Mouse (Mus musculus): ENCODE data around the gene Syne1. TPM values are rescaled to one million over a fixed set of nuclear protein-coding genes. Genes with fewer than 3 reads are reported as not detected.

The Syne1 gene
- polyA plus RNA-seq, 1 experiment, result 38.7 TPM

DNA sequence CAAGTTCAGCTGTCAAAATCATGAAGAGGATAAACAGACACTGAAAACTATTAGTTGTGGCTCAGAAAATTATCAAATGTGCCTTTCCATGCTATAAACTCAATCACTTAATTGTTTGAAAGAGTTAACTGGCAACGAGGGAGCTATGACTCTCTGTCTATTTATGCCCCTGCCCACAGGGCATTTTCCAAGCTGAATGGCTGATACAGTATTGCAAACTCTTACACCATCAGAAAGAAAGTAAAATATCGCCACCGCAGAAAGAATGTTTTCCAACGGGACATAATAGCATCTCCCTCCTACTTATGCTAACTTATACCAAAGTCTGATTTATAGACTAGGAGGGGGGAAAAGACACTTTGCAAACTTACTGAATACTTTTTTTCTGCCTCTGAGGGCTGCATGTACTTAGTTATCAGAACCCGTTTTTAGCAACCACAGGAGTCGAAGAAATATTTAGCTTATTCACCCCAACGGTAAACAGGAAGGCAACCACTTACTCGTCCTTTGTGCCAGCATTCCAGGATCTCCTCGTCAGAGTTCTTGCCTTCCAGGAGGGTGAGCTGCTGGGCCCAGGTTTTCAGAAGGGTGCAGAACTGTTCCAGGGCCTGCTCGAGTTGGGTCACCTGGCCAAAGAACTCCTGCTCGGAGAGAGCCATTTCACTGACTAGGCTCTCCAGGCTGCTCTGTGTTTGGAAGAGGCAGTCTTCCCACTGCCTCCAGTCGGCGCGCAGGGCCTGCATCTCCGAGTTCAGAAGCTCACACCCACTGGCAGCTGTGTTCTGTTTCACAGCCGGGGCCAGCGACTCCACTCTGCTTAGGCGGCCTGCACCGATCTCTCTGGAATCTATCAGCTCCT is 262.3 kb downstream of the Syne1 start:
- peak overlapping the region; percentile 96 for H3K27ac ChIP-seq (ENCODE audit: insufficient read depth, low read length)
- peak overlapping the region; percentile 27 for H3K4me3 ChIP-seq (ENCODE audit: insufficient read depth, low read length)
- H3K4me1 ChIP-seq (ENCODE audit: control insufficient read depth, insufficient read depth, low read length), result 0 out of 2 replicates have a peak, but pooled peaks cover 1% of the 10 kb centered on the region
- TF ChIP-seq POLR2A (IDR thresholded peaks at IDR 0.05; ENCODE audit: low read depth, low read length) (peak; percentile 57), CTCF (IDR thresholded peaks at IDR 0.05; ENCODE audit: borderline replicate concordance, insufficient read depth, low read length) (no peak)

DNA sequence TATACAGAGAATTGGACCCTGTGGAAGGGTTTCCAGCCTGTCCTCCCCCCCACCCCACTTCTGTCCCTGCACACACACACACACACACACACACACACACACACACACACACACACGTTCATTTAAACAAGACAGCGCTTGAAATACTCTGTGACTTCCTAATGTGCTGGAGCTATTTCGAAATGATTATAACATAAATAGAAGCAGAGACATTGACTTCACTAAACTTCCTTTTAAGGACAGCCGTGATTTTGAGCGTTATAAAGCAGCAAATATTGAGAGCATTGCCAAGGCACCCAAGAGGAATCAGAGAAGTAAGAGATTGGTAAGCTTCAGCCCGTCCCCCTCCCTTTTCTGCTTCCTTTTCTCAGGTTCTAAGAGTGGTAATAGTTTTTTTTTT is 263.0 kb downstream of the Syne1 start:
- no peak for TF ChIP-seq POLR2A (IDR thresholded peaks at IDR 0.05; ENCODE audit: low read depth, low read length)
- no peak for TF ChIP-seq CTCF (IDR thresholded peaks at IDR 0.05; ENCODE audit: borderline replicate concordance, insufficient read depth, low read length)
- Histone ChIP-seq H3K27ac (ENCODE audit: insufficient read depth, low read length) (peak overlapping the region; percentile 96), H3K4me1 (ENCODE audit: control insufficient read depth, insufficient read depth, low read length) (0 out of 2 replicates have a peak, but pooled peaks cover 1% of the 10 kb centered on the region), H3K4me3 (ENCODE audit: insufficient read depth, low read length) (peak overlapping the region; percentile 46)

DNA sequence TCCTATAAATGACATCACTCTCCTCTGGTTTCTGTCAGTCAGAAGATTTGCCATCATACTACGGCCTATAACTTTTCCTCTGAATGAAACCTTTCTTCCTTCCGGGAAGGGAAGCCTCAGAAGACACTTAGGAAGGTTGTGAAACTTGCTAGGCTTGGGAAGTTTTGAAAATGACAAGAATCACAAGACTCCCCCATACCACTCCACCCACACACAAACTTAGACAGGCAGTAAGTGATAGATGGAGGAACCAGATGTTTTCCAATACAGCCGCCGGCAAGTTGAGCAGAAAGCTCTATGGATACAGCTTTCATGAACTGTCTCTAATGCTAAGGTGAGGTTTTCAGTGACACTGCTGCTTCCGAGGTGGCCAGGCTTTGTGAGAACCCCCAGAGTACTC is 275.5 kb downstream of the Syne1 start:
- no peaks in the 10 kb centered on the region for H3K4me1 ChIP-seq (ENCODE audit: control insufficient read depth, insufficient read depth, low read length)
- TF ChIP-seq POLR2A (IDR thresholded peaks at IDR 0.05; ENCODE audit: low read depth, low read length) (no peak), CTCF (IDR thresholded peaks at IDR 0.05; ENCODE audit: borderline replicate concordance, insufficient read depth, low read length) (no peak)
- no peak overlapping the region for H3K4me3 ChIP-seq (ENCODE audit: insufficient read depth, low read length)
- H3K27ac ChIP-seq (ENCODE audit: insufficient read depth, low read length), result no peak overlapping the region

DNA sequence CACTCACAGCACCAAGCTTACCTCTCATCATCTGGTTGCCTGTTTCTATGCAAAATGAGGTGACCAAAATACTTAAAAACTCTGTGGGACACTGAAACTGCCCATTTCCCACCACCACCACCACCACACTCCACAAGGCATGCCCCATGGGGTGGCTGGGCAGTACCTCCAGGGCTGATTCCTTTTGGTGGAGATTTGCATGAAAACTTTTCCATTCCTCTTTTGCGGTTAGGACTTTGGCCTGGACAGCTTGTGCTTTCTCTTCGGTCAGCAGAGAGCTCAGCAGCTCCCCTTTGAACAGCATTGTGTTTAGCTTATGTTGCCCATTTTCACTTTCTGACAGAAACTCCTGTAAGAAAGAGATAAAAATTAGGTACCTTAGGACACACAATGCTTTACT is 280.6 kb downstream of the Syne1 start:
- TF ChIP-seq CTCF (IDR thresholded peaks at IDR 0.05; ENCODE audit: borderline replicate concordance, insufficient read depth, low read length), result no peak
- no peak for TF ChIP-seq POLR2A (IDR thresholded peaks at IDR 0.05; ENCODE audit: low read depth, low read length)

DNA sequence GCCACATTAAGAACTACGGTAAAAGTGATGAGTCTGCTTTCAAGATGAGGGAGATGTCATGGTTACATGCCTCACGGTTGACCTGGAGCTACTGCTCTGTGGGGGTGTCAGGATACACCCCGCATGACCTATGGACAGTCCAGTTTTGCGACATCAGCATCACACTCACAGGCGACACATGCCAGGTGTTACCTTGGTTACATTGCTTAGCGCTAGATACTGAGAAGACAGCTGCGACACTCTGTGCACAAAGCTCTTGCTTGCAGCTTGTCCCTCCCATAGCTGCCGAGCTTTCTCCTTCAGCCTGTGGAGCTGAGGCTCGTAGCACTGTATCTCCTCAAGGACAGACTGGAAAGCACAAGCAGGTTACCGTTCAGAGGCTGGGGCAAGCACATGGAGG is 286.9 kb downstream of the Syne1 start:
- no peak overlapping the region for H3K4me3 ChIP-seq (ENCODE audit: insufficient read depth, low read length)
- H3K4me1 ChIP-seq (ENCODE audit: control insufficient read depth, insufficient read depth, low read length), result peaks cover 5% of the 10 kb centered on the region; the same call in 1 of the 2 replicates
- no peak for TF ChIP-seq CTCF (IDR thresholded peaks at IDR 0.05; ENCODE audit: borderline replicate concordance, insufficient read depth, low read length)
- TF ChIP-seq POLR2A (IDR thresholded peaks at IDR 0.05; ENCODE audit: low read depth, low read length), result no peak
- H3K27ac ChIP-seq (ENCODE audit: insufficient read depth, low read length), result no peak overlapping the region

More for the DNA sequence above, 280.6 kb downstream of the Syne1 start:
- H3K4me3 ChIP-seq (ENCODE audit: insufficient read depth, low read length), result no peak overlapping the region
- H3K4me1 ChIP-seq (ENCODE audit: control insufficient read depth, insufficient read depth, low read length), result peaks cover 5% of the 10 kb centered on the region; the same call in 1 of the 2 replicates
- no peak overlapping the region for H3K27ac ChIP-seq (ENCODE audit: insufficient read depth, low read length)

DNA sequence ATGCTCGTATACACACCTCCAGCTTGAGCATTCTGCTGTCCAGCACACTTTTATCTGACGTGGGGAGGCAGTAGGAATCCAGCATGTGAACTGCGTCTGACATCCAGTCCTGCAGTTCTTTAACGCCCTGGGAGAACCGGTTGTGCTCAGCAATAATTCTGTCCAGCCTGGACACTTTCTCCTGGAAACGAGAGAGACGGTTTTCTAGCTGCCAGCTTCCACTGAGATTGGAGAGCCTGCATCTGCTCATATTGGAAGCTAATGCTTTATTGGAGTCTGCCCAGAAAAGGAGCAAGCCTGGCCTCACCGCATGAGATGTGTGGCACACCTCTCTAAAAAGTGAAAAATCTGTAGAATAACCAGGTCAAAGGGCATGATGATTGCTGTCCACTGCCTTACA is 288.6 kb downstream of the Syne1 start:
- TF ChIP-seq POLR2A (IDR thresholded peaks at IDR 0.05; ENCODE audit: low read depth, low read length) (no peak), CTCF (IDR thresholded peaks at IDR 0.05; ENCODE audit: borderline replicate concordance, insufficient read depth, low read length) (no peak)
- Histone ChIP-seq H3K27ac (ENCODE audit: insufficient read depth, low read length) (no peak overlapping the region), H3K4me1 (ENCODE audit: control insufficient read depth, insufficient read depth, low read length) (peaks cover 5% of the 10 kb centered on the region; the same call in 1 of the 2 replicates), H3K4me3 (ENCODE audit: insufficient read depth, low read length) (no peak overlapping the region)

DNA sequence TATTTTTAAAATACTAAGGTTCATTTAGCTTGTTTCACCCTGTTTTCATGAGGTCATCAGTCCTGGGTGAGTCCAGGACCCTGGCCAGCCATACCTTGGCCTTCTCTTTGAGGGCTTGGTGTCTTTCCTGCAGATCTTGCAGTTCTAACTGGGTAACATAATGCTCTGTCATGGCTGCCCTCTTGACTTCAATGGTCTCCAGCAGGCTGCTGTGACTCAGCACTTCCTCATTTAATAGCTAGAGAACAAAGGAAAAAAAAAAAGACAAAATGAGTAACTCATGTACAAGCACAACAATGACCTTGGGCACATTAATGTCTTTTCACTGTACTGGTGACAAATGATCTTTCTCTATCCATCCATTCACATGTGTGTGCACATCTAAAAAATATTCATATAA is 294.6 kb downstream of the Syne1 start:
- TF ChIP-seq POLR2A (IDR thresholded peaks at IDR 0.05; ENCODE audit: low read depth, low read length), result no peak
- no peak for TF ChIP-seq CTCF (IDR thresholded peaks at IDR 0.05; ENCODE audit: borderline replicate concordance, insufficient read depth, low read length)
- Histone ChIP-seq H3K4me3 (ENCODE audit: insufficient read depth, low read length) (no peak overlapping the region), H3K27ac (ENCODE audit: insufficient read depth, low read length) (no peak overlapping the region), H3K4me1 (ENCODE audit: control insufficient read depth, insufficient read depth, low read length) (no peaks in the 10 kb centered on the region)

DNA sequence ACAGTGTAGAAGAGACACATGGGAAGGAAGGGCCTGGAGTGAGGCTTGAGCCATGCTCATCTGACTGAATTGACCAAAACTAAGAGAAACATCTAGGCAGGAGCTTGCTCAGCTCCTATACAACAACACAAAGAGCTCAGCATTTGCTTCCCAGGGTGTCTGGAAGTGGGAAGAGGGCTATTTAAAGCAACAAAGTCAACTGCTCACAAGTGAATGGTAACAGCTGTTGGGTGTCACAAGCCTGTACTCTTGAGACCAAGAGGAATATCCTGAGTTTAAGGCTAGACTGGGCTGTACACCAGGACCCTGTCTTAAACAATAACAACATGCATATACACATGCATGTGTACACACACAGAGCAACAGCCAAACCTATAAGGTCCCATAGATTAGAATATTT is 297.5 kb downstream of the Syne1 start:
- no peak for TF ChIP-seq CTCF (IDR thresholded peaks at IDR 0.05; ENCODE audit: borderline replicate concordance, insufficient read depth, low read length)
- TF ChIP-seq POLR2A (IDR thresholded peaks at IDR 0.05; ENCODE audit: low read depth, low read length), result no peak
- H3K4me1 ChIP-seq (ENCODE audit: control insufficient read depth, insufficient read depth, low read length), result no peaks in the 10 kb centered on the region
- no peak overlapping the region for H3K27ac ChIP-seq (ENCODE audit: insufficient read depth, low read length)
- H3K4me3 ChIP-seq (ENCODE audit: insufficient read depth, low read length), result no peak overlapping the region

DNA sequence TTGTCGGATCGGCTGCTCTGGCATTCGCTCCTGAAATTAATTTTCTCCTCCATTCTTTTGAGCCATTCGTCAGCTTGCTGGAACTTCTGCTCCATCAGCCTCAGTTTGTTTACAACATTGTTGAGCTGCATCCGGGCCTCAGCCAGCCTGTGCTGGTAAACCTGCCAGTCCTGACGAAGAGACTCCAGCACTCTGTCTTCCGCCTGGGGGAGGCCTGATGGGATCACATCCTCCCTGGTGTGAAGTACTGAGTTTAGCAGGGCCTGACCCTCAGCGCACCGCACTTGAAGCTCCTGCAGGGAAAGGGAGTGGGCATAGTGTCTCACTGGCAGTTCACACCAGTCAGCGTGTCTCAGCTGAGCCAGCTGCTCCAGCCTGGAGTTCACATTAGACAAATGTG is 300.6 kb downstream of the Syne1 start:
- Histone ChIP-seq H3K4me3 (ENCODE audit: insufficient read depth, low read length) (no peak overlapping the region), H3K4me1 (ENCODE audit: control insufficient read depth, insufficient read depth, low read length) (no peaks in the 10 kb centered on the region), H3K27ac (ENCODE audit: insufficient read depth, low read length) (no peak overlapping the region)
- TF ChIP-seq CTCF (IDR thresholded peaks at IDR 0.05; ENCODE audit: borderline replicate concordance, insufficient read depth, low read length) (no peak), POLR2A (IDR thresholded peaks at IDR 0.05; ENCODE audit: low read depth, low read length) (no peak)

DNA sequence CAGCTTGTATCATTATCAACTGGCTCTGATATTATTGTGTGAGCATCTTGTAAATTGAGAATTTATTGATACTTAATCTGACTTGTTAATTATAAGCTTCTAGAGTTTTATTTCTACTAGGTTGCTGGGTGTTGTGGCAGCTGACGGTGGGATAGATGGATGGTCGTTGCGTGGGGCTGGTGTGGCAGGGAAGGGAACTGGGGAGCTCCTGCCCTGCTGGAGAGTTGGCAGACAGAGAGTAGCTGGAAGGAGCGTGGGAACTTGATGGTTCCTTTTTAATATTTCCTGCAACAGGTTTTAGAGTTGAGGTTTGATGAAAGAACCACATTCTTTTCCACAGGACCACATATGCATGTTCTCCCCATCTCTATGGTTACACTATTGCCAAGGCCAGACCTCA is 311.6 kb downstream of the Syne1 start:
- H3K4me3 ChIP-seq (ENCODE audit: insufficient read depth, low read length), result no peak overlapping the region
- H3K27ac ChIP-seq (ENCODE audit: insufficient read depth, low read length), result no peak overlapping the region
- peaks cover 8% of the 10 kb centered on the region for H3K4me1 ChIP-seq (ENCODE audit: control insufficient read depth, insufficient read depth, low read length)
- TF ChIP-seq POLR2A (IDR thresholded peaks at IDR 0.05; ENCODE audit: low read depth, low read length) (no peak), CTCF (IDR thresholded peaks at IDR 0.05; ENCODE audit: borderline replicate concordance, insufficient read depth, low read length) (no peak)
